Mouse (Mus musculus) lung, postnatal 10 days (tissue): Measurements from ENCODE around the gene Trim65.
"Not testable (repeated sequence)": the region's sequence is repeated elsewhere in the genome, so short reads cannot be mapped to it uniquely, and the experiment has no call there.

ENCODE experiments used
- DNase-seq: peaks from one replicate; pipeline ENCODE4 v3.0.0; 2021

Gene Trim65

GRCm38 (mm10) chr11:116108464-116109137 is 22.3 kb downstream of the Trim65 start:
- peak; percentile 82 for DNase-seq

GRCm38 (mm10) chr11:116107777-116108285 is 23.1 kb downstream of the Trim65 start:
- no peak for DNase-seq

- DNase-seq: peak; percentile 44
Measured at GRCm38 (mm10) chr11:116106963-116107776, 23.8 kb downstream of the Trim65 start.

GRCm38 (mm10) chr11:116106154-116106962 is 24.6 kb downstream of the Trim65 start:
- DNase-seq: no peak

GRCm38 (mm10) chr11:116105065-116105464 is 25.9 kb downstream of the Trim65 start:
- DNase-seq: no peak

GRCm38 (mm10) chr11:116104006-116104646 is 26.8 kb downstream of the Trim65 start:
- DNase-seq: peak; percentile 75

- peak; percentile 50 for DNase-seq
Measured at GRCm38 (mm10) chr11:116103572-116103971, 27.4 kb downstream of the Trim65 start.

- peak; percentile 27 for DNase-seq
Measured at GRCm38 (mm10) chr11:116102472-116102871, 28.5 kb downstream of the Trim65 start.

- peak; percentile 66 for DNase-seq
Measured at GRCm38 (mm10) chr11:116101931-116102381, 29.0 kb downstream of the Trim65 start.

- no peak for DNase-seq
Measured at GRCm38 (mm10) chr11:116100839-116101238, 30.1 kb downstream of the Trim65 start.

GRCm38 (mm10) chr11:116100385-116100784 is 30.5 kb downstream of the Trim65 start:
- peak; percentile 78 for DNase-seq

- DNase-seq: no peak
Measured at GRCm38 (mm10) chr11:116099462-116099861, 31.5 kb downstream of the Trim65 start.

GRCm38 (mm10) chr11:116098711-116099460 is 32.0 kb downstream of the Trim65 start:
- no peak for DNase-seq

GRCm38 (mm10) chr11:116096213-116097108 is 34.5 kb downstream of the Trim65 start:
- no peak for DNase-seq

- peak; percentile 79 for DNase-seq
Measured at GRCm38 (mm10) chr11:116095573-116095972, 35.4 kb downstream of the Trim65 start.

- no peak for DNase-seq
Measured at GRCm38 (mm10) chr11:116093771-116094565, 37.0 kb downstream of the Trim65 start.

GRCm38 (mm10) chr11:116092959-116093358 is 38.0 kb downstream of the Trim65 start:
- not testable (repeated sequence) for DNase-seq

- no peak for DNase-seq
Measured at GRCm38 (mm10) chr11:116091591-116091990, 39.3 kb downstream of the Trim65 start.

- DNase-seq: no peak
Measured at GRCm38 (mm10) chr11:116089545-116089944, 41.4 kb downstream of the Trim65 start.
